Mouse (Mus musculus): ENCODE measurements around the gene Rgs6.

The Rgs6 gene

GRCm38 (mm10) chr12:83037798-83038560 is 449.9 kb downstream of the Rgs6 start:
- no peak for DNase-seq (ENCODE audit: low spot score)

DNA sequence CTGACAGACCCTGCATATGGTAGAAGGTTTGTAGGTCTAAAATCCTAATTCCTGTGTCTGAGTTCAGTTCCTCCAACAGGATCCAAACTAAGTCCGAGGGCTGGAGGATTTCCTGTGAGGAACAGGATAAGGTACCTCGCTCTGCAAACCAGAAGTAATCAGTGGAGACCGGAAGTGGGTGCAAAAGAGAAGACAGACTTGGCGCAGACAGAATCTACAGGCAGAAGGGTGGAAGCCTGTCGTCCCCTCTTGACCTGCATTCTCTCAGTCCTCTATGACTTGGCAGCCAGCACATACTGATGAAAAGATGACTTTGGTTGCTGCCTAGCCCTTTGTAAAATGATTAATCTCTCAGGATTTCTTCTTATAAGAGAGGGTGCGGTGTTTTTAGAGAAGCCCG is 450.7 kb downstream of the Rgs6 start:
- no peak for DNase-seq (ENCODE audit: low spot score)

DNA sequence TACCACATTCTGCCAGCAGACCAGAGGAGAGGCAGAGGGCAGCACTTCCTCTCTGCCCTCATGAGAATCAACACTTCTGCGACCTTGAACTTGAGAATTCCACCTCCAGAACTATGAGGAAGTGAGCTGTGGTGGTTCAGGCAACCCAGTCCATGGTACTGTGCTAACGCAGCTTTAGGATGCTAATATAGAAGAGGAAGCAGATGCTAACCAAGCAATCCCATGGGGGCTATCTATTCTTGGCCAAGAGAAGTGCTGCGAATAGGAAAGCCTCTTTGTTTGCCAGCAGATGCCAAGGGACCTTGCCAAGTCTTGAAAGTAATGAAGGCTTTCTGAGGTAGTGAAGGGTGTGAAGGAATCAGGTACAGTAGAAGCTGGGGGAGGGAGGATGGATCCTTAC is 451.8 kb downstream of the Rgs6 start:
- no peak for DNase-seq (ENCODE audit: low spot score)

DNA sequence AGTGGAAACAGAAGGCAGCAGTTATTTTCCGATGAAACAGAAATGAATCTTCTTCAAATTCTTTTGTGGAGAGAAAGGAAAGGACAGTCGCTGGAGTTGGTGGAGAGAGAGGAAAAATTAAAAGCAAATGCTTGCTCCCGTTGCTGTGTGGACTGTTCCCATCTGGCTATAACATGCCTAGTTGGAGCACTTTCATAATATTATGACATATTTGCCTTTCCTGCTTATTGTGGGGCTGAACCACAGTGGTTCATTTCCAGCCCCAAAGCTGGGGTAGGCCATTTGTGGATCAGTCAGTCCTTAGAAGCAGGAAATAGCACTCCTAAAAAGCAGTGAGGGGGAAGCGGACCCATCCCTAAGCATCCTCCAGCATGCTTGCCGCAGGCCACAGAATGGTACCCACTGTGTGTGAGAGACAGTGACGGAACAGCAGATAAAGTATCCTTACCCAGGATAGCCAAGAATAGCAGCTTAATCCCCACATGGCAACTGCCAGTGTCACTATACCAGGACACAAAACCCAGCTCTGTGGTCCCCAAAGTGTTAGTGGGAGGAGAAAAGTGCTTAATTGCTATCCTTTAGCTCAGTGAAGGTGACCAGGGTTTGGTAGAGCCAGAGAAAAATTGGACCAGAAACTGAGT is 456.0 kb downstream of the Rgs6 start:
- no peak for DNase-seq (ENCODE audit: low spot score)

GRCm38 (mm10) chr12:83044621-83044990 is 456.5 kb downstream of the Rgs6 start:
- peak; percentile 25 for DNase-seq (ENCODE audit: low spot score)

GRCm38 (mm10) chr12:83045001-83045531 is 457.0 kb downstream of the Rgs6 start:
- no peak for DNase-seq (ENCODE audit: low spot score)

DNA sequence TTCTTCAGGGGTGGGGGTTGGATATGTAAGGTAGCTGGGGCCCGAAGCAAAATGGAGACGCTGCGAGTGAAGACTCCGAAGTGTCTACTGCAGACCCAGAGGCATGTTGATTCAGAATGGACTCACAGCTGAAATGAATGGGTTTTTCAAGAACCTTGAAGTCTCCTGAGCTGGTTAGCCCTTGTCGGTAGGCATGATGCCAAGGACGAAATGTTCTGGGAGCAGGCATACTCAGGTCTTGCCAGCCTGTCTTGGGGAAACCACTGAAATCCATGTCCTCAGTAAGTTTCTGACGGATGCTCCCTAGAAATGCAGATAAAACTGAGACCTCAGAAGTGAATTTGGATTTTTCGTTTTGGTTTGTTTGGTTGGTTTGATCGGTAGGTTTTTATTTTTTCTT is 458.6 kb downstream of the Rgs6 start:
- DNase-seq (ENCODE audit: low spot score) = no peak

DNA sequence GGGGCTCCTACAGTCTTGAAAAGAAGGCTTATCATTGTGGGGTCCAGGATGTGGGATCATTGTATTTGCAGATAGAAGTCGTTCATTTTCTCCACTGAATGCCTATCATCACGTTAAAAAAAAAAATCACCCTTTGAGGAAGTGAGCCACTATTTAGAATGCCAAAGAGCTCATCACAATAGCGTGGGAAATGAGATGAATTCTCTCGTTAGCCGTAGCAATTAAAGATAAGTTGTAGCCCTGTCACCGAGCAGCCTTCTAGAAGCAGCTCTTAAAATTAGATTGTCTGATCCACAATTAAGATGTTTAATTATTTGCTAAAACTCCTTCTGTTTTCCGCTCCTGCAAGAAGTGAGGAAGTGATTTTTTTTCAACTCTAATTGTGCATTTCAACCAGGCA is 459.6 kb downstream of the Rgs6 start:
- DNase-seq (ENCODE audit: low spot score) = no peak

DNA sequence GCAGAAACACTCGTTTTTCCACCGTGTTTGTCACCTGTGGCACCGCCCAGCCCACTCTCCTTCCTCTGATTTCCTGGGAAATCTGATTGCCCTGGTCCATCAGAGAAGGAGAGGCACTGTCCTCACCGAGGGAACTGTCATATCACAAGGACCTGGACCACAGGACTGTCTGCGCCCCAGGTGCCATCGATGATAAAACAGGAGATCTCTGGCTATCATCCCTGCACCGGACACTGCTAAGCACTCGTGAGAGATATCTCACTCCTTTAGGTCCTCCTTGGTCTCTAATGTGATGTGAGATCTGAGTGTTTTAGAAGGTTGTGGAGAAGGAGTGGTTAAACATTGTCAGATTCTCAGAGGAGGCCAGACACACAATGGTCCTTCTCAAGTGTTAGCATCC is 462.4 kb downstream of the Rgs6 start:
- DNase-seq (ENCODE audit: low spot score) = no peak

GRCm38 (mm10) chr12:83052391-83052790 is 464.3 kb downstream of the Rgs6 start:
- DNase-seq (ENCODE audit: low spot score) = no peak

GRCm38 (mm10) chr12:83055690-83056089 is 467.6 kb downstream of the Rgs6 start:
- no peak for DNase-seq (ENCODE audit: low spot score)

GRCm38 (mm10) chr12:83066426-83066825 is 478.3 kb downstream of the Rgs6 start:
- no peak for DNase-seq (ENCODE audit: low spot score)

- no peak for DNase-seq (ENCODE audit: low spot score)
Observed at GRCm38 (mm10) chr12:83070848-83071247, 482.8 kb downstream of the Rgs6 start.

DNA sequence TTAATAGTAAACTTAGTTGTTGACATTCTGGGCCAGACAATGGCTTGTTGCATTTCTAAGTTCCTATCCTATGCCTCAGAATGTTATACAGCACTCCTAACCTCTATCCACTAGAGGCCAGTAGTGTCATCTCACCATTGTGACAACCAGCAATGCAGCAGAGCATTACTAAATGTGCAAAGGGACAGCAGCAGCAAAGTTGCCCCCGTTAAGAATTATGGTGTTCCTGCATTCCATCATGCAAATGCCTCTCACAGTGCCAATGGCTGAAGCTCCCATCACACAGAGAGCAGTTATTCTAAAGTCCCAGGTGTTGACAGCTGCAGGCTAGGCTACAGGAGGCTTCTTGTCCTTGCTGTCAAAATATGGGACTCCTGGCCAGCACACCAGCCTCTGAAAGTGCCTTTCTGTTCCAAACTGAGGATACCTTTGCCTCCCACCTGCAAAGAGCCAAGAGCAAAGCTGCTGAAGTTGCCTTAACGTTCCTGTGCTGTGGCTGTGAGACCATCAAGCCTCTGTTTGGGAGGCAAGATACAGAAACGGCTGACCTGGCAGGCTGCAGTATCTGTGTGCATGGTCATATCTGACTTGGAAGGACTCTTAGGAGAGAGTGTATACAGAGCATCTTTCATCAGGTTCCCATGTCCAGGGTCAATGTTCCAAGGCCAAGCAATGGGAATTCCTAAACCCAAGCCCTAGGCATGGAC is 484.2 kb downstream of the Rgs6 start:
- DNase-seq (ENCODE audit: low spot score) = peak; percentile 66

- DNase-seq (ENCODE audit: low spot score) = peak; percentile 46
Observed at GRCm38 (mm10) chr12:83072951-83073878, 485.1 kb downstream of the Rgs6 start.

DNA sequence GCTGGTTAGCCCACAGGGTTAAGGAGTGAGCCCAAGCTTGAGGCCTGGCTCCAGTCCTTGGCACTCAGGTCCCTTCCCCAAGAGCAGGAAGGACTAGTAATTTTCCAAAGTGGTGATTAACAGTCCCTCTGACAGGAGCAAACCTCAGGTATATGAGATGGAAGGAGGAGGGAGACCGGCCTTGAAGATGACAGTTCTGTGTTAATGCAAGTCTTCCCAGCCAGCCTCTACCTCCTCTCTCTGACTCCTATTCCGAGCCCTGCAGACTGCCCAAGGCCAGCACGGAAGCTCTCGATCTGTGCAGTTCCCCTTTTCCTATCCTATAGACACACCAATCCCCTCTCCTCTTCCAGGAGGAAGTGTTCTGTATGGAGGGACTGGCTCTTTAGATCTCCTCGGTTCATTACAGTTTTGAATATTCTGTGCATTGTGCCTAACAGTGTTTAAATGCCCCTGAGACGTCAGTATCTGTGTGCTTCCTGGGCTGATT is 485.8 kb downstream of the Rgs6 start:
- DNase-seq (ENCODE audit: low spot score) = no peak

GRCm38 (mm10) chr12:83076179-83076578 is 488.1 kb downstream of the Rgs6 start:
- no peak for DNase-seq (ENCODE audit: low spot score)

DNA sequence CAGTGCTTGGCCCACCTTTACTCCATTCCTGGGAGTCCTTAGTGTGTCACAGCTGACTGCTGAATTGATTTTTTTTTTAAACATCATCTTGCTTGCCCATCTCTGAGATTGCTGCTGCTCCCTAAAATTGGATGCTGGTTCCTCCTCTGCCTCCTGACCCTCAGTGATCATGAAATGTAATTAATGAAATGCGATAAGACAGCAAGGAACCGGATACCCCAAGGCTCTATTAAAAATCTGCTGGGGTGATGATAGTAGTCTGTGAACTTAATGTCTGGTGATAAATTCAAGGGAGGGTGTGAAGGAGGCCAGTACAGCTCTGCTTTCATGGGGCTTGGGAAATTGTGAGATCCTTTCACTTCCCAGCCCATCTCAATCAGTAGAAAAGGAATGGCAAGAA is 489.4 kb downstream of the Rgs6 start:
- no peak for DNase-seq (ENCODE audit: low spot score)

- no peak for DNase-seq (ENCODE audit: low spot score)
Observed at GRCm38 (mm10) chr12:83083427-83083826, 495.3 kb downstream of the Rgs6 start.

DNA sequence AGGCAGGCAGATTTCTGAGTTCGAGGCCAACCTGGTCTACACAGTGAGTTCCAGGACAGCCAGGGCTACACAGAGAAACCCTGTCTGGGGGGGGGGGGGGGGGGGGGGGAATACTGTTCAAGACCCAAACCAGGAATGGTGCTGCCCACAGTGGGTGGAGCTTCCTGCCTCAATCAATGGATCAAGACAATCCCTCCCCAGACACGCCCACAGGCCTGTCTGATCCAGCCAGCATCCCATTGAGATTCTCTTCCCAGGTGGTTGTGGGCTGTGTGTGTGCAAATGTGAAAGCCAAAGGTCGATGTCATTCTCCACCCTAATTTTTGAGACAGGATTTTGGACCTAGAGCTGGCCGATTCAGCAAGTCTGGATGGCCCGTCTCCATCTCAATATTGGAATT is 496.5 kb downstream of the Rgs6 start:
- no peak for DNase-seq (ENCODE audit: low spot score)

- DNase-seq (ENCODE audit: low spot score) = no peak
Observed at GRCm38 (mm10) chr12:83087010-83087409, 498.9 kb downstream of the Rgs6 start.

DNA sequence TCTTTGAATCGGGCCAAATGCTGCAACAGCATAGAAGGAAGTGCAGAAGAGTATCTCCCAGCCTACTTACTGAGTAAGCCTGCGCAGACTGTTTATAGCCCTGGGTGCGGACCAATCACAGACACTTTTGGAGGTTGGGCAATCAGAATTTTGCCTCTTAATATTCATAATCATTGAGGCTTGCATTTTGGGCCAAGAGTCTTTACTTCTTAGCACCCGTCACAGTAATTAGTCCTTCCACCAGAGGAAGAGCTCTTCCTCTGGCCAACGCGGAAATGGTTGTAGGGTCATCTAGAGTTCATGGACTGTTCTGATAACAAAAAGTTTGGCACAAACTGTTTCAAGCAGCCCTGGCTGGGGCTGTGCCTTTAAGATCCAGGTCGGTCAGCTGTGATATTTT is 499.5 kb downstream of the Rgs6 start:
- no peak for DNase-seq (ENCODE audit: low spot score)
